Mouse (Mus musculus) bone marrow, adult 2 months (tissue): ENCODE measurements at regions not wholly inside any gene's neighbourhood (a gene's known extent, or its start where the extent isn't known, plus 50 kb on each side); places are given as distances from the start of the nearest gene placed in this dataset.

Experiments
- H3K27ac ChIP-seq: fragments of 200-500 bp; 2 replicates; pipeline ENCODE4 v1.5.1; 2012; ENCODE audit warnings: low read depth, mild to moderate bottlenecking, control low read depth, inconsistent platforms, low read length; ENCODE audit not compliant: control insufficient read depth, poor library complexity, insufficient read depth
- H3K4me1 ChIP-seq: fragments of 200-500 bp; 2 replicates; pipeline ENCODE4 v1.6.1; 2011; ENCODE audit warnings: low read length; ENCODE audit not compliant: control insufficient read depth, insufficient read depth
- H3K4me3 ChIP-seq: fragments of 200-500 bp; replicated peaks from 2 replicates; pipeline ENCODE3; 2011; ENCODE audit warnings: mild to moderate bottlenecking, low read depth, low read length, control low read depth; ENCODE audit not compliant: control insufficient read depth
- CTCF ChIP-seq: fragments of 200-500 bp; IDR thresholded peaks from 2 replicates; pipeline ENCODE4 v1.5.1; 2011; ENCODE audit warnings: low read length, control low read depth; ENCODE audit not compliant: control insufficient read depth, insufficient read depth
- POLR2A ChIP-seq: fragments of 200-500 bp; IDR thresholded peaks from 2 replicates; pipeline ENCODE4 v1.6.1; 2011; ENCODE audit warnings: low read depth, mild to moderate bottlenecking, control low read depth, low read length, borderline replicate concordance; ENCODE audit not compliant: control insufficient read depth
- WGBS: fragments of 180-500 bp; shearing (Covaris S2); methylation state at CpG from one replicate; pipeline ENCODE4 v1.1.7; 2018; 5-methylcytosine and 5-hydroxymethylcytosine counted together

DNA sequence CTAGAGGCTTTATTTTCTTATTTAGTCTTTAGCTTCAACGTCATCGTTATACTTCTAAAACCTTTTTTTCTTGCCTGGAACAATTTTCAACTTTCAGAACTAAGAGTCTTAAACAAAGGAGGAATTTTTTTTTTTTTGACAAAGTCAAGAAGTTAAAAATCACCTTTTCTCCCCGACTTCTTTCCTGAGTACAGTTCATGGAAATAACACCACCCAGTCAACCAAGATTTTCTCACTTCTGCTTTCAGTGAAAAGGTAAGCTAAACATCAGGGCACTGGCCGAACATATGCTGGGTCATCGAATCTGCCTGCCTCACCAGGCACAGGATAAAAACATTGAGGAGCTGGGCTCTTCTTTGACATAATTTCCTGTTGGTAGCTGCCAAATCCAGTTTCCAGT is 277.4 kb upstream of the Actbl2 start:
- WGBS, result 46% methylated on average over 5 of the region's 5 CpGs
- TF ChIP-seq CTCF, result no peak
- no peak for TF ChIP-seq POLR2A

DNA sequence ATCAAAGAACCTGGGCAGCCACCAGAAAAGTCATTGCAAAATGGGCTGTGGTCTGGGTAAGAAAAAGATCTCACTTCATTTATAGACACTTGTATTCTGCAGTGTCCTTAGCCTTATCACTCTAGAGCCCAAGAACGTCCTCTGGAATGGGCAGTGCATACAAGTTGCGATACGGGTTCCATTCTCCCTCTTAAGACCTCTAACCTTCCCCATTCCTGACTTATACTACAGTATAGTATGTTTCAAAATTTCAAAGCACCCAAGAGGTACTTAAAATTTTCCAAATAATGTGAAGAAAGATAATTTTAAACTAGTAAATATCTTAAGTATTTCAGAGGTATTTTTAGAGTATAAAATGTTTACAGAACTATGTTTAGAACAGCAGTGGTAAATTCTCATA is 276.8 kb upstream of the Actbl2 start:
- no peaks in the 10 kb centered on the region for H3K4me1 ChIP-seq
- WGBS, result 80% methylated on average over 3 of the region's 3 CpGs
- TF ChIP-seq CTCF, result no peak
- TF ChIP-seq POLR2A, result no peak
- no peak overlapping the region for H3K4me3 ChIP-seq
- H3K27ac ChIP-seq, result no peak overlapping the region

More for the DNA sequence above, 277.4 kb upstream of the Actbl2 start:
- H3K4me3 ChIP-seq, result no peak overlapping the region
- no peaks in the 10 kb centered on the region for H3K4me1 ChIP-seq
- H3K27ac ChIP-seq, result no peak overlapping the region

DNA sequence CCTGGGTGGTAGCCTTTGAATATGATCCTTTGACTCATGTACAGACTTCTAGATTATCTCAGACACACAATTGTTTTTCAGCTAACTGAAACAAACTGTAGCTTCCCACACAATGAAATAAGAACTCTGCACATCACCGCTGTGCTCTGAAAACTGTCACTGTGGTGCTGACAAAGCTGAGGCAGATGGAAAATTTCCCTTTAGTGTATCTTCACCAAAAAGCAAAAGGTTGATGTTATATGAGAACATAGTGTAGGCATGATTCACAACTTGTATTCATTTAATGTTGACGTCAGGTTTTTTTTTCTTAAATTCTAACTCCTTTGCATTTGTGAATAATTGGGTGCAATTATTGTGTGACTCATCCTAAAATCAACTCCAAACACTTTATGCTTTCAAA is 264.1 kb upstream of the Actbl2 start:
- H3K4me1 ChIP-seq, result no peaks in the 10 kb centered on the region
- no peak overlapping the region for H3K4me3 ChIP-seq
- 89% methylated on average over 2 of the region's 2 CpGs for WGBS
- no peak overlapping the region for H3K27ac ChIP-seq
- TF ChIP-seq CTCF (no peak), POLR2A (no peak)

DNA sequence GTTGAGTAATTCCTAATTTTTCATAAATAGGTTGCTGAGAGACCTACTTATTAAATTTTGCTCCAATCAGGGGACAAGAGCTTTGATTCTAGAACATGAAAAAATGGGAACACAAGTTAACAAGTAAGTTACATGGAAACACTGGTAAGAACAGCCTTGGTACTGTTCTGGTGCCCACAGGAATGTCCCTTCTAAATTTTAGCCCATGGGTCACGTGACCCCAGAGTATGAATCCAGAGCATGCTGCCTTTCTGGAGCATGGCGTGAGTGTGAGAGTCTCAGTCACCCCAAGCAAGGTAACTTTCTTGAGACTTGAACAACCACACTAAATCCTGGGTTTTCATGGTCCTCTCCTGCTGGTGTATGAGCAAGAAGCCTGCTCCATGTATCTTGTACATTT is 263.7 kb upstream of the Actbl2 start:
- WGBS, result 76% methylated on average over 2 of the region's 2 CpGs
- TF ChIP-seq POLR2A (no peak), CTCF (no peak)
- Histone ChIP-seq H3K27ac (no peak overlapping the region), H3K4me1 (no peaks in the 10 kb centered on the region), H3K4me3 (no peak overlapping the region)

DNA sequence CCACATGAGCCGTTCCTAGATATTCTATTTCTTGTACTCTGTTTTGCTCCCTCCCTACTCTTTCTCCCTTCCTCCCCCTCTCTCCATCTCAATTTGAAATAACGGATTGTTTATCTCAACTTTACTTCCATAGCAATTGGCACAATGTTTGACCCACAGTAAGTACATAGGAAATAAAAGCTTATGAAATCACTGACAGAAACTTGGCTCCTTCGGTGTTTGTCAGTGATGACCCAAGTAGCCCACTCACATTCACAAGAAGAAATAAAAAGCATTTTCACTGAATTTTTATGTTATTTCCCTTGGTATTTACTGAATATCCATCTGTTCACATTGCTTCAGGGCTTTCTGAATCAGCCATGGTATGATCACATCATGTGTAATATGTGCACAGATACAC is 260.2 kb upstream of the Actbl2 start:
- 76% methylated on average over 3 of the region's 3 CpGs for WGBS
- no peak for TF ChIP-seq POLR2A
- TF ChIP-seq CTCF, result no peak
- H3K4me3 ChIP-seq, result no peak overlapping the region
- H3K4me1 ChIP-seq, result no peaks in the 10 kb centered on the region
- no peak overlapping the region for H3K27ac ChIP-seq

DNA sequence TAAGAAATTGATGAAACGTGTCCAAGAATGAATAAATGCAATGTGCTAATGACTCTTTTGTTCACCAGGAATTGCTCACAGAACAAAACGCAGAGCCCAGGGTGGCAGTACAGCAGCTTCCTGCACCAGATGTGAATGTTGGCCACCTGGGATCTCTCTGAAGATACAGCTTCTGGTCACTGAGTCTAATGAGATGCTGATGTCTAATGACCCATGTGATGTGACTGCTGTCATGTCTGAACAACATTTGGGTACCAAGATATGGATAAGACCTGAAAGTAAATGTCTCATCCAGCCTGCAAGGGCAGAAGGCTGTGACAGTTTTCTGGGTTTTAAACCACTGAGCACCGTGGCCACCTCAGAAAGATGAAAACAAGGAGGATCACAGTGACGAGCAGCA is 252.1 kb upstream of the Actbl2 start:
- Histone ChIP-seq H3K4me1 (no peaks in the 10 kb centered on the region), H3K27ac (no peak overlapping the region), H3K4me3 (no peak overlapping the region)
- 77% methylated on average over 4 of the region's 4 CpGs for WGBS
- TF ChIP-seq POLR2A, result no peak

DNA sequence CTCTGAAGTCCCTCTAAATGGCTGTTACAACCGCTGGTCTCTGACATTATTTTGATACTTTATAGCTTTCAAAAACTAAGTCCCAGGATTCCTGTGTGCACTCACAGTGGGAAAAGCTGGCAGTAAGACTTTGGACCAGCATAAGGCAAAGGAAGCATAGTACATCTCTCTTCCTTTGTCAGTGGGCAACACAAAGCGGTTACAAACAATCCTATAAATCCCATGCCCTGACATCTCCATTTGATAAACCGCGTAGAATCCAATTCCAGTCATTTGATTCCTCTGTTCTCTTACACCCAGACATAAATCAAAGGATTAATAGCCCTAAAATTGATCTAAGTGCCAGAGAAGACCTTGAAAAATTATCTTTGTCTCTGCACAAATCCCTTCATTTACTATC is 240.7 kb upstream of the Actbl2 start:
- Histone ChIP-seq H3K27ac (no peak overlapping the region), H3K4me3 (no peak overlapping the region), H3K4me1 (no peaks in the 10 kb centered on the region)
- TF ChIP-seq CTCF, result no peak
- WGBS, result 83% methylated on average over 4 of the region's 4 CpGs

DNA sequence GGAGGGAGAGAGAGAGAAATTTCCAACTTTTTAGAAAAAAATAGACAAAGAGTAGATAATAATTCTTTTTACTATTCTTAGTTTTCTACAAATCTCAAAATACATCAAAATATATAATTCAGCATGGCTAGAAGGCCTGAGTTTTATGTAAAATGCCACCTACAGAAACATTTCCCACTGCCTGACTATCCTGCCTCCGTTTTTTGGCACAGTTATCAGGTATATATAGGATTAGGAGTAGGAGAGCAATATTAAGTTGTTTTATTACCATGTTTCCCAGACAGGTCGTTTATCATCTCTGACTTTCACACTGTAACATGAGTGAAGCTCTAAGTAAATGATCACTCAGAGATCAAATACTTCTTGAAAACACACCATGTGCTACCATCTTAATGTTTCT is 224.7 kb upstream of the Actbl2 start:
- WGBS, result 64% methylated on average over 2 of the region's 2 CpGs
- Histone ChIP-seq H3K27ac (no peak overlapping the region), H3K4me3 (no peak overlapping the region), H3K4me1 (no peaks in the 10 kb centered on the region)
- TF ChIP-seq CTCF, result no peak
- no peak for TF ChIP-seq POLR2A

DNA sequence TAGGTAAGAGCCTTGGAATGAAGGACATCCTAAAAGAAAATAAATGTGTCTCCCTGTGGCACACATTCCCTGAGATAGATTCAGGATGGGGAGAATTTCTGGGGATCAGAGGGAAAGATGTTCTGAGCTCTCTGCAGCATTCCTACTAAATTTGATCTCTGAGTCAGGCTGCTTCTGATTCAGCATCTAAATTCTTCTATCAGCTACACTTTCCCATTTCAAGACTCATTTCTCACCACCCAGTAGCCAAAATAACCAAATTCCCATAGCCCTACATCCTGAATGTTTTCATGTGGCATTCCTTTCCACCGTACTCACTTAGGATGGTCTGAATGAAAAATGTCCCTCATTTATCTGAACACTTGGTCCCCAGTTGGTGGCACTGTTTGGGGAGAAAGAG is 223.2 kb upstream of the Actbl2 start:
- TF ChIP-seq CTCF, result no peak
- TF ChIP-seq POLR2A, result no peak
- H3K4me1 ChIP-seq, result no peaks in the 10 kb centered on the region
- no peak overlapping the region for H3K27ac ChIP-seq
- 89% methylated on average over 1 of the region's 1 CpGs for WGBS
- H3K4me3 ChIP-seq, result no peak overlapping the region
